Mouse (Mus musculus) liver, adult 2 months (tissue): ENCODE measurements around the gene 4632433K11Rik. TPM values are rescaled to one million over a fixed set of nuclear protein-coding genes. Genes with fewer than 3 reads are reported as not detected.

Experiments
- DNase-seq: peaks from one replicate; pipeline ENCODE4 v3.0.0-alpha.2; 2011; ENCODE audit warnings: low read depth, low spot score; ENCODE audit errors: extremely low read depth
- H3K27ac ChIP-seq: fragments of 200-500 bp; replicated peaks from 2 replicates; pipeline ENCODE4 v1.5.1; 2012; ENCODE audit warnings: low read depth, mild to moderate bottlenecking, control low read depth, inconsistent platforms, low read length; ENCODE audit not compliant: insufficient read depth
- H3K27me3 ChIP-seq: fragments of 200-500 bp; 2 replicates; pipeline ENCODE4 v1.6.1; 2012; ENCODE audit warnings: mild to moderate bottlenecking, moderate library complexity, low read length, inconsistent platforms; ENCODE audit not compliant: control insufficient read depth, insufficient read depth
- H3K36me3 ChIP-seq: fragments of 200-500 bp; 2 replicates; pipeline ENCODE4 v1.6.1; 2012; ENCODE audit warnings: low read length, inconsistent platforms; ENCODE audit not compliant: control insufficient read depth, insufficient read depth
- H3K4me1 ChIP-seq: fragments of 200-500 bp; 2 replicates; pipeline ENCODE4 v1.6.1; 2011; ENCODE audit warnings: low read length; ENCODE audit not compliant: control insufficient read depth, insufficient read depth
- H3K4me3 ChIP-seq: fragments of 200-500 bp; 2 replicates; pipeline ENCODE4 v1.5.1; 2011; ENCODE audit warnings: low read depth, mild to moderate bottlenecking, control low read depth, low read length, moderate library complexity; ENCODE audit not compliant: insufficient read depth
- H3K79me2 ChIP-seq: fragments of 200-500 bp; 2 replicates; pipeline ENCODE4 v1.6.1; 2012; ENCODE audit warnings: inconsistent platforms, mild to moderate bottlenecking, low read length, moderate library complexity; ENCODE audit not compliant: control insufficient read depth, insufficient read depth
- H3K9ac ChIP-seq: fragments of 200-500 bp; 2 replicates; pipeline ENCODE4 v1.6.1; 2012; ENCODE audit warnings: low read depth, mild to moderate bottlenecking, control low read depth, inconsistent platforms, low read length
- CTCF ChIP-seq: fragments of 200-500 bp; IDR thresholded peaks from 2 replicates; pipeline ENCODE4 v1.5.1; 2011; ENCODE audit warnings: low read depth, low read length, control low read depth
- POLR2A ChIP-seq: fragments of 200-500 bp; IDR thresholded peaks from 2 replicates; pipeline ENCODE4 v1.6.1; 2011; ENCODE audit warnings: low read length, control low read depth; ENCODE audit not compliant: insufficient read depth; ENCODE audit errors: extremely low read depth
- WGBS: fragments of 180-500 bp; shearing (Covaris S2); methylation state at CpG from one replicate; pipeline ENCODE4 v1.1.7; 2018; 5-methylcytosine and 5-hydroxymethylcytosine counted together
- polyA plus RNA-seq: library from polyadenylated mRNA; depleted of rRNA; stranded (reverse); fragments of >200 nt; gene quantifications from 2 replicates; pipeline ENCODE4 v1.2.3, GENCODE M21; 2012
- total RNA-seq: library from RNA; depleted of rRNA; stranded (reverse); fragments of >200 nt; gene quantifications from 2 replicates; pipeline ENCODE4 v1.2.3, GENCODE M21; 2014

Gene 4632433K11Rik
- total and polyA plus RNA-seq, 2 experiments, result 0.28 TPM; not detected in 1

DNA sequence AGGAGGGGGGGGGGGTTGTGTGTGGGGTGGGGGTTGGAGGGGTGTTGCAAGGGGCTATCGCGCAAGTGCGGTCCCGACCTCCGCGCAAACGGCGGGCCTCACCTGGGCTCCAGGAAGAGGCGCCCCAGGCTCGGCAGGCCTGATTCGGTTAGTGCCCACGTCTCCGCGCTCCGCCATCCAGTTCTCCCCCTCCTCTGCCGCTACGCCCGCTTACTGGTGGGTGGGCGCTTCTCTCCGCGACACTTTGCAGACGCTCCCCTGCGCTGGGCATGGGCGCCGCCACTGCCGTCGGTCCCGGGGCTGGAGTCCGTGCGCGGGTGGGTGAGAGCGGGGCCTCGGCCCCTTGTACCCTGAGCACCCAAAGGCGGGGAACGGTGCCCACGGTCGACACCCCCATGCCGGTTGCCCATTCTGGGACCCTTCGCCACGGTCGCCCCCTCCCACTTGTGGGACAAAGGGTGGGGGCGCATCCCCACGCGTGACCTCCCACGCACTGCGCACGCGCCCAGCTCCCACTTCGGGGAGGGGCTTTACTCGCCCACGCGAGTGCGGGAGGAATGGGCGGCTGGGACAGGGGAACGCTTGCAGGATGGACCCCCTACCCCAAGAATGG is 22.8 kb downstream of the 4632433K11Rik start:
- no peak overlapping the region for H3K27ac ChIP-seq
- H3K4me3 ChIP-seq, result no peak overlapping the region
- H3K4me1 ChIP-seq, result peaks cover 3% of the 10 kb centered on the region
- DNase-seq, result no peak
- no peaks in the 10 kb centered on the region for H3K79me2 ChIP-seq
- no peak overlapping the region for H3K9ac ChIP-seq
- TF ChIP-seq POLR2A, result no peak
- TF ChIP-seq CTCF, result no peak
- H3K36me3 ChIP-seq, result no peaks in the 10 kb centered on the region
- 4% methylated on average over 52 of the region's 55 CpGs for WGBS
- H3K27me3 ChIP-seq, result peaks cover 22% of the 10 kb centered on the region

DNA sequence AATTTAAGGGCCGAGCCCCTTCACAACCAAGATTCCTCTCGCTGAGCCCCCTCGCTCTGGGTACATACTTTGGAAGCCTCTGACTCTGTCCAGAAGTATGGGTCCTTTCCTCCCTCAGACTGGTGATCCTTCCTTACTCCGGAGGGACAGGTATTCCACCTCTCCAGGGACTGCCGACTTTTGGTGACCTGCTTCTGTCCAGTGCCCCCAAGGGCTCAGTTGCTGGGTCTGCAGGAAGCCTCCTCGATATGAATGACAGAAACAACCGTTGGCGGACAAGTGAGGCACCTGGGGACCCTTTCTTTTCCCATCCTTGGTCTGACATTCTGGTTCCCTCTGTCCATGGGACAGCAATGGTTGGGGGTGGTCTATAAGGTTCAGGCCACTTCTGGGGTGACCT is 23.5 kb downstream of the 4632433K11Rik start:
- TF ChIP-seq CTCF (no peak), POLR2A (no peak)
- Histone ChIP-seq H3K36me3 (no peaks in the 10 kb centered on the region), H3K4me3 (no peak overlapping the region), H3K4me1 (peaks cover 1% of the 10 kb centered on the region; the same call in 1 of the 2 replicates), H3K9ac (no peak overlapping the region), H3K27ac (no peak overlapping the region), H3K27me3 (peaks cover 22% of the 10 kb centered on the region), H3K79me2 (no peaks in the 10 kb centered on the region)
- DNase-seq, result no peak
- WGBS, result 47% methylated on average over 8 of the region's 8 CpGs

DNA sequence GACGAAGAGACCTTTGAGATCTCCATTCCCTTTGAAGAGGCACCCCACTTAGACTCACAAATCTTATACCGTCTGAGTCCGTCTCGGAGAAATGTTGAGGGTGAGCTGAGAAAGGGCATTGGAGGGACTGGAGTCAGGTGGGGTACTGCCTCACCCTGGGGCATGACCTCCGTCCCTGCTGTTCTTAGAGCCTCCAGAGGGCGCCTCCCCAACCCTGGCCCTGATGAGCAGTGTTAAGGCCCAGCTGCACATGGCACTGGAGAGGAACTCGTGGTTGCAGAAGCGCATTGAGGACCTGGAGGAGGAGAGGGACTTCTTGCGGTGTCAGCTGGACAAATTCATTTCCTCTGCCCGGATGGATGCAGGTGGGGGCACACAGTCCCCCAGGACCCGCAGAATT is 23.9 kb downstream of the 4632433K11Rik start:
- Histone ChIP-seq H3K4me3 (no peak overlapping the region), H3K27me3 (peaks cover 19% of the 10 kb centered on the region), H3K36me3 (no peaks in the 10 kb centered on the region), H3K9ac (no peak overlapping the region), H3K79me2 (peaks cover 2% of the 10 kb centered on the region; the same call in 1 of the 2 replicates), H3K27ac (no peak overlapping the region), H3K4me1 (peaks cover 1% of the 10 kb centered on the region; the same call in 1 of the 2 replicates)
- DNase-seq, result no peak
- WGBS, result 38% methylated on average over 11 of the region's 11 CpGs
- TF ChIP-seq POLR2A (no peak), CTCF (peak; percentile 42)

DNA sequence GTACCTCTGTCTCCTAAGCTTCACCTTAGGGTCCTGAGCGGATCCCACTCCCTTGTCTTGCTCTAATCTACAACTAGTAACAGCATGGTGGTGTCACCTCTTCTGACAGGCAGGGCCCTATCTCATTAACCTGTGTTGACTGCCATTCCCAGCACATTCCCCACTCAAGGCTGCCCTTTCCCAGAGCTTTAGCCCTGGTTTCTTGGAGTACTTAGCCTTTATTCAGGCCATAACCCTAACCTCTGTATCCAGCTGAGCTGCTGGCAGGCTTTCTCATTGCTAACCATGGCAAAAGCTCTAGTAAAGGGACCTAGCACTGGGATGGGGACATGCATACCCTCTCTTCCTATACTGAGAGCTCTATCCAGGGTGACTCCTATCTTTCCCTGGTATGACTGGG is 24.7 kb downstream of the 4632433K11Rik start:
- peaks cover 12% of the 10 kb centered on the region for H3K27me3 ChIP-seq

DNA sequence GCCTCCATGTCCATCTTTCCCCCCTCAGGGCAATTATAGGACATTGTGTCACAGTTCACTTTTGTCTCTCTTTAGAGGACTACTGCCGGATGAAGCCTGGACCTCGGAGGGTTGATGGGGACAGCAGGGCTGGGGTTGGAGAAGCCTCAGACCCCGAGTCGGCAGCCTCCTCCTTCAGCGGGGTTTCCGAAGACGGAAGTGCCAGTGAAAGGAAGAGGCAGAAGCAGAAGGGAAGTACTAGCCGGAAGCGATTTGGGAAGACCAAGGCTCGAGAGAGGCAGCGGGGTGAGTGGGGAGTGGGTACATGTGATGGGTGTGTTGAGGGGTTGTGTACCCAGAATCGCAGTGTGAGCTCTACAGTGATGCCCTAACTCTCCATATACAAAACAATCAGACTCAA is 25.5 kb downstream of the 4632433K11Rik start:
- peaks cover 12% of the 10 kb centered on the region; the same call in 1 of the 2 replicates for H3K79me2 ChIP-seq
- no peak for TF ChIP-seq CTCF
- TF ChIP-seq POLR2A, result no peak
- H3K27ac ChIP-seq, result no peak overlapping the region
- H3K4me3 ChIP-seq, result no peak overlapping the region
- H3K9ac ChIP-seq, result no peak overlapping the region
- peaks cover 5% of the 10 kb centered on the region for H3K27me3 ChIP-seq
- no peaks in the 10 kb centered on the region for H3K36me3 ChIP-seq
- 86% methylated on average over 12 of the region's 12 CpGs for WGBS
- DNase-seq, result no peak
- peaks cover 7% of the 10 kb centered on the region for H3K4me1 ChIP-seq

More for the DNA sequence above, 24.7 kb downstream of the 4632433K11Rik start:
- peaks cover 5% of the 10 kb centered on the region; the same call in 1 of the 2 replicates for H3K4me1 ChIP-seq
- no peak overlapping the region for H3K27ac ChIP-seq
- peaks cover 6% of the 10 kb centered on the region; the same call in 1 of the 2 replicates for H3K79me2 ChIP-seq
- no peak for DNase-seq
- no peak for TF ChIP-seq CTCF
- no peak for TF ChIP-seq POLR2A
- no peaks in the 10 kb centered on the region for H3K36me3 ChIP-seq
- 88% methylated on average over 1 of the region's 1 CpGs for WGBS
- no peak overlapping the region for H3K9ac ChIP-seq
- H3K4me3 ChIP-seq, result no peak overlapping the region

DNA sequence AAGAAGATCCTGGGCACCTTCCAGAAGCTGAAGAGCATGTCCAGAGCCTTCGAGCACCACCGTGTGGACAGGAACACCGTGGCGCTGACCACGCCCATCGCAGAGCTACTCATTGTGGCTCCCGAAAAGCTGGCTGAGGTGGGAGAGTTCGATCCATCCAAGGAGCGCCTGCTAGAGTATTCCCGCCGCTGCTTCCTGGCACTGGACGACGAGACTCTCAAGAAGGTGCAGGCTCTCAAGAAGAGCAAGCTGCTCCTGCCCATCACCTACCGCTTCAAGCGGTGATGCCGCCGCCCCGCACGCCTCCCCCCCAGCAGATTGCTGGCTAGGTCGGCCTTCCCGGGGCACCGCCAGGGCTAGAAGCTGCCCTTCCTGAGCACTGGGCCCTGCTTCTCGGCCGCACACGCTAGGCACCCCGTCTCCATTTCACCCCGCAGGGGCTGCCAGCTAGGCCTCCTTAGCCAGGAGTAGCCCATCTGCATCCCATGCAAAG is 26.4 kb downstream of the 4632433K11Rik start:
- H3K36me3 ChIP-seq, result no peaks in the 10 kb centered on the region
- H3K4me3 ChIP-seq, result peak overlapping the region; percentile 79
- peaks cover 16% of the 10 kb centered on the region; the same call in 1 of the 2 replicates for H3K79me2 ChIP-seq
- H3K27ac ChIP-seq, result peak overlapping the region; percentile 53
- DNase-seq, result peak; percentile 65
- H3K4me1 ChIP-seq, result peaks cover 7% of the 10 kb centered on the region
- H3K27me3 ChIP-seq, result peaks cover 5% of the 10 kb centered on the region
- peak overlapping the region; percentile 57 for H3K9ac ChIP-seq
- WGBS, result under 1% methylated on average over 27 of the region's 27 CpGs
- no peak for TF ChIP-seq POLR2A
- peak; percentile 90 for TF ChIP-seq CTCF
